Mouse (Mus musculus) neutrophil, adult 5-6 weeks (primary cell): ENCODE data around the gene Tab1. TPM values are rescaled to one million over a fixed set of nuclear protein-coding genes. Genes with fewer than 3 reads are reported as not detected.
A peak's percentile ranks its signal among the peaks of the same experiment; 100 is the strongest.
"Not testable (repeated sequence)": the region's sequence is repeated elsewhere in the genome, so short reads cannot be mapped to it uniquely, and the experiment has no call there.

Experiments used
- ATAC-seq: fragments of 151-379, 151-347 bp; 2 replicates; pipeline ENCODE4 v1.8.0; 2017; ENCODE audit warnings: mild to moderate bottlenecking, moderate TSS enrichment; ENCODE audit not compliant: insufficient number of reproducible peaks, poor library complexity, low FRiP score, severe bottlenecking; ENCODE audit errors: extremely low read depth
- total RNA-seq: library from RNA; stranded (forward); fragments of 200-1000 nt; gene quantifications from 2 replicates; pipeline ENCODE4 v1.2.3, GENCODE M21; 2017

The Tab1 gene
- total RNA-seq, 1 experiment from 2014 or later = 19.8 TPM

GRCm38 (mm10) chr15:80101503-80101902, 31.4 kb upstream of the Tab1 start:
- no peak for ATAC-seq

GRCm38 (mm10) chr15:80102495-80102894, 30.4 kb upstream of the Tab1 start:
- no peak for ATAC-seq

- no peak for ATAC-seq
Measured at GRCm38 (mm10) chr15:80105490-80106410, 27.2 kb upstream of the Tab1 start.

GRCm38 (mm10) chr15:80107143-80107542, 25.8 kb upstream of the Tab1 start:
- ATAC-seq = no peak

- ATAC-seq = no peak
Measured at GRCm38 (mm10) chr15:80107575-80107974, 25.4 kb upstream of the Tab1 start.

- ATAC-seq = no peak
Measured at GRCm38 (mm10) chr15:80111436-80111835, 21.5 kb upstream of the Tab1 start.

- ATAC-seq = no peak
Measured at GRCm38 (mm10) chr15:80112499-80112898, 20.4 kb upstream of the Tab1 start.

GRCm38 (mm10) chr15:80114414-80114813, 18.5 kb upstream of the Tab1 start:
- ATAC-seq = no peak

- no peak for ATAC-seq
Measured at GRCm38 (mm10) chr15:80115256-80115655, 17.7 kb upstream of the Tab1 start.

- ATAC-seq = no peak
Measured at GRCm38 (mm10) chr15:80115866-80116794, 16.8 kb upstream of the Tab1 start.

GRCm38 (mm10) chr15:80117154-80117553, 15.8 kb upstream of the Tab1 start:
- peak; percentile 71 for ATAC-seq

GRCm38 (mm10) chr15:80119076-80119475, 13.9 kb upstream of the Tab1 start:
- ATAC-seq = no peak

- ATAC-seq = no peak
Measured at GRCm38 (mm10) chr15:80121721-80122325, 11.1 kb upstream of the Tab1 start.

GRCm38 (mm10) chr15:80122431-80122830, 10.5 kb upstream of the Tab1 start:
- not testable (repeated sequence) for ATAC-seq

GRCm38 (mm10) chr15:80124651-80125050, 8.3 kb upstream of the Tab1 start:
- ATAC-seq = no peak

GRCm38 (mm10) chr15:80127191-80127590, 5.7 kb upstream of the Tab1 start:
- ATAC-seq = no peak

- ATAC-seq = no peak
Measured at GRCm38 (mm10) chr15:80129982-80130381, 2.9 kb upstream of the Tab1 start.

- no peak for ATAC-seq
Measured at GRCm38 (mm10) chr15:80130689-80131088, 2.2 kb upstream of the Tab1 start.

GRCm38 (mm10) chr15:80131421-80131820, 1.5 kb upstream of the Tab1 start:
- no peak for ATAC-seq
